Mouse (Mus musculus): ENCODE results near the gene As3mt.

Gene As3mt

GRCm38 (mm10) chr19:46707296-46708151, at the start of gene As3mt:
TSS of gene As3mt (plus strand) at chr19:46707458.
- DNase-seq: no peak

DNA sequence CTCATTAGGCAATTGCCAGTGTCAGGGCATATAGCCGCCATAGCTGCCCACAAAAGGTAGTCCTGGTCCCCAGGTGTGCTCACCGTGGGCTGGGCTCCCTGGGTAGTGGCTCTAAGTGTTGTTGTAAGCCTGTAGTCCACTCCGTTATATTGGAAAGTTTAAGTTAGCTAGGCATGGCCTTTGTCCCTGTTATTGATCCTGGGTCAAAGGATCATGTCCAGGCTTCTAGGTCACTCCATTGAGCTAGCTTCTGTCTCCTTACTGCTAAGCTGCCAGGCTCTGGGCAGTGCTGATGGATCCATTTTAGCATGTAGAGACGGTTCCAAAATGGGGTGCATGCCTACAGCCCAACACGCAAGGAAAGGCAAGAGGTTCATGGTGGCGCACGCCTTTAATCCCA, 48.9 kb upstream of the As3mt start:
- no peak for DNase-seq

GRCm38 (mm10) chr19:46658851-46659250, 48.4 kb upstream of the As3mt start:
- DNase-seq: no peak

DNA sequence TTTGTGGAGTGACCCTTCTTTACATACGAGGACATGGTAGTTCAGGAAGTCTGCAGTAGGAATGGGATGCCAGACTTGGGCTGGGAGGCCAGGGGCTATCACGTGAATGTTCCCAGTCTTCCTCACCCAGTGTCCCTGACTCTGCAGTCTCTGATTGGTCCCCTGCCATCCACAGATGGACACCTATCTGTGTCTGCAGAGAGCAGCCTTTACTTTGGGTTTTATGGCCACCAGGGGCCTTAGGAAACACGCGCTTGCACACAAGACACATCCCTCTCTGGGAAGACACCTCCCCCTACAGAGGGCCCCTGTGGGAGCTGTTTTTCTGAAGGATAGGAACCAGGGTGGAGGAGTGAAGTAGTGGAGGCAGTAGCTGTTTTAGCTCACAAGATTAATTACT, 45.7 kb upstream of the As3mt start:
- no peak for DNase-seq

- no peak for DNase-seq
Measured at GRCm38 (mm10) chr19:46662214-46662613, 45.0 kb upstream of the As3mt start.

- no peak for DNase-seq
Measured at GRCm38 (mm10) chr19:46662784-46663183, 44.5 kb upstream of the As3mt start.

- DNase-seq: no peak
Measured at GRCm38 (mm10) chr19:46665474-46665873, 41.8 kb upstream of the As3mt start.

- no peak for DNase-seq
Measured at GRCm38 (mm10) chr19:46667300-46667699, 40.0 kb upstream of the As3mt start.

- no peak for DNase-seq
Measured at GRCm38 (mm10) chr19:46668263-46668662, 39.0 kb upstream of the As3mt start.

DNA sequence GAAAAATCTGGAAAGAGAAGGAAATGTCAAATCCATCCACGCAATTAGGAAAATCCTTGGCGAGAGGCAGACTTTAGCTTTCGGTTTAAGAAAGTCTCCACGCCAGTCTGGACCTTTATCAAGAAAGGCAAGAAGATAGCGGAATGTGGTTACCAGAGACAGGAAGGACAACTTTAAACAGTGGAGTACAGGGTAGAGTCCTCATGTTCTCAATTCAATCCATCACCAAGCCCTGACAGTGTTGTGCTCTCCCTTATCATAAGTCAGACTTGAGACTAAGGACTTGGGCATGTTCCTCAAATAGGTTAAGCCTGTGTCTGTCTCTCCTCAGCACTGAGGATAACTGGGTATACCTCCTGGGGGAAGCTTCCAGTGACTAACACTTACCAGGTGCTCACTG, 37.5 kb upstream of the As3mt start:
- DNase-seq: no peak

- DNase-seq: peak; percentile 45
Measured at GRCm38 (mm10) chr19:46670691-46671090, 36.6 kb upstream of the As3mt start.

GRCm38 (mm10) chr19:46672766-46673418, 34.4 kb upstream of the As3mt start, which contains the start of gene Cyp17a1:
TSS of gene Cyp17a1 (minus strand) at chr19:46673172.
- no peak for DNase-seq

DNA sequence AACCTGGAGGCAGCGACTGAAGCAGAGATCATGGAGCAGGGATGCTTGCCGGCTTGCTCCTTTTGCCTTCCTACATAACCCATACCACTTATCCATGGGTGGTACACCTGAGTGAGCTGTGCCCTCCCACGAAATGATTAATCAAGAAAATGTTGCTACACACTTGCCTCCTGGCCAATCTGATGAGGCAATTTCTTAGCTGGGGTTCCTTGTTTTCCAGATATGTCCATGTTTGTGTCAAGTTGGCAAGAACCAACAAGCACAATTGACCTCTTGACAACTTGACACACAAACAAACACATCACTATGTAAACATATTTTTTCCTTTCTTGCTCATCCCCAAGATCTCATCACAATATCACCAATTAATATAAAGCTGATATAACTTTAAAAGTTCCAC, 31.6 kb upstream of the As3mt start:
- no peak for DNase-seq

DNA sequence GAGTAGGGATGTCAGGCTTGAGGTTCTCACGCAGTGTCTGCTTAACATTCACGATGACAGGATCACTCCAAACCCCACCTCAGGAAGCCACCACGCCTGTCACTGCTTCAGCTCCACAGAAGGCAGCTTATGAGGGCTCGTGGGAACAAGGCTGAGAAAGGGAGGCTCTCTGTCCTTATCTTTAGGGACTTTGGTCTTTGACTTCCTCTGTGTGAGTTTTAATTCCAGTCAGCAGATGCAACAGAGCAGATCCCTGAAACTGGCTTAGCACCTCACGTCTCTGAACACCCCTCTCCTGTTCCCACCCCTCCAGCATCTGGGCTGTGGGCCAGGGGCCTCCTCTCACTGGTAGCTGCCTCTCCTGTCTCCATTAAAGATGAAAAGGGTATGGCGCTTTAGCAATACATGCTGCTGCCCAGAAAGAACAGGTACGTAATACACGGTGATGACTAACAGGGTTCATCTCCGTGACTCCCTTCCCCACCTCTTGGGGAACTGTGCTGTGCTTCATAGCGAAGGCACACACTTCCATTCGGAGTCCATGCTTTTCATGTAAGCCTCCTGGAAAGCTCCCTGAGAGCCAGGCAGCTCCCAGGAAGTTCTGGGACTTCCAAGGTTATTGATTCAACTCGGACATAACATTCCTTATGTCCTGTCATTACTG, 27.4 kb upstream of the As3mt start:
- no peak for DNase-seq

DNA sequence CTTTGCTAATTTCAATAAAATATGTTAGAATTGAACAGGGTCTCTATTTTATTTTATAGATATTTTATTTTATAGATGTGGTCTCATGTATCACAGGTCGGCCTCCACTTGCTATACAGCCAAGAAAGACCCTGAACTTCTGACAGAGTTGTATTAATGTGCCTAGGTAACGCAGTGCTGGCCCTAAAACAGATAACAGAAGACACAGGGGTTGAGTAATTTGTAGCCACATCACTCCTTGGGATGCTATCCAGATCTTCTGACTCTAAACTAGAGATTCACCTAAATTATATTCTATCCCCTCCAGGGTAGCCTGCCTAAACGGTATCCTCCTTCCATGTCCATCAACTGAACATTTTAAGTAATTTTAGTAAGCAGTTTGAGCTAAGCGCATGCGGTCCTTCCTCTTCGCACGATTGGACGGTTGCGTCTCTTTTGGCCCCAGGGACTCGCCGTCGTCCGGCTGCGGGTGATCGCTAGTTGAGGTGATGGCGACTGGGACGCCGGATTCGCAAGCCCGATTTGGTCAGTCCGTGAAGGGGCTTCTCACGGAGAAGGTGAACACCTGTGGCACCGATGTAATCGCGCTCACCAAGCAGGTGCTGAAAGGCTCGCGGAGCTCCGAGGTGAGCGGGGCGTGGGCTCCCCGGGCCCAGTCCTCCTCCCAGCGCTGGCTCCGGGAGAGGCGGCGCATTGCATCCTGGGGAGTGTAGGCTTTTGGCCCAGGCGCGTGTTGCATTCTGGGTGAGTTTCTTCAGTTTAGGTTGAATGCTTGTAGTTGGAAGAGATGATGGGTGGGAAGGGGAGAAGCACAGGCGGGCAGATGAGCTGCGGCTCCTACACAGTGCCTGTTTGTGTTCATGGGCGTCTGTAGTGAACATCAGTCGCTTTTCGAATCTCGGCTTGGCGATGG, 17.5 kb upstream of the As3mt start, which contains the start of gene Borcs7:
Gene Borcs7 (plus strand): TSS at position 447 of the 913 bp plus-strand sequence.
- DNase-seq: peak; percentile 93

DNA sequence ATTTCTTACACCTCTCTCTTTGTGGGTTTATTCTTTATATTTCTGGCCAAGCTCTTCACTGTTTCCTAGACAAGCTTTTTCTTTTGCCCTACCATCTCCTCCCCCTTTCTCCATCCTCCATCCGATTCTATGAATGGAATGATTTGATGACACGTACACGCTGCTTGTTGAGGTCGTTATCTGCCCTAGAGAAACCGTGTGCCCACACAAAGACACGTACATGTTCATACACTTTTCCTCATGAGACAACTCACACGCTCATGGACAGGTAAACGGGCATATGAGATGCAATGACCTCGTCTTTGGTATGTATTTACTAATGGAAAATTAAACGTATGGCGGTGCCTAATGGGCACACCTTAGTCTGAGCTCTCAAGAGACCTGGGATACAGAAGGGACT, 16.9 kb upstream of the As3mt start:
- DNase-seq: no peak

- DNase-seq: no peak
Measured at GRCm38 (mm10) chr19:46691078-46691477, 16.2 kb upstream of the As3mt start.

DNA sequence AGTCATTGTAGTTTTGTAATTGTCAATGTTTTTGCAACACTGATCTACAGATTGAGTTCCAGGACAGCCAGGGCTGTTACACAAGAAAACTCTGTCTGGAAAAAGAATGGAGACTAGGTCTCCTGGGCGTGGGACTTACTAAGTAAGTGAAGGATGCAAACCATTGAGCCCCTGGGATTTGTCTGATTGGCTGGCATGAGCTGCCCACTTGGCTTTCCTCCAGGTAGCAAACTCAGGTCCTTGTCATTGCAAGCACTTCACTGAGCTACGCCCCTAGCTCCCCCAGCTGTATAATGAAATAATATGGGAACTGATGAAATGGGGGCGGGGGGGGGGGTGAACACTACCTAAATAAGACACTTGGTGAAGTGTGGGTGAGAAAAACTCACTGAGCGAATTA, 14.1 kb upstream of the As3mt start:
- no peak for DNase-seq

GRCm38 (mm10) chr19:46696482-46696881, 10.8 kb upstream of the As3mt start:
- DNase-seq: no peak

- DNase-seq: no peak
Measured at GRCm38 (mm10) chr19:46696943-46697342, 10.3 kb upstream of the As3mt start.

DNA sequence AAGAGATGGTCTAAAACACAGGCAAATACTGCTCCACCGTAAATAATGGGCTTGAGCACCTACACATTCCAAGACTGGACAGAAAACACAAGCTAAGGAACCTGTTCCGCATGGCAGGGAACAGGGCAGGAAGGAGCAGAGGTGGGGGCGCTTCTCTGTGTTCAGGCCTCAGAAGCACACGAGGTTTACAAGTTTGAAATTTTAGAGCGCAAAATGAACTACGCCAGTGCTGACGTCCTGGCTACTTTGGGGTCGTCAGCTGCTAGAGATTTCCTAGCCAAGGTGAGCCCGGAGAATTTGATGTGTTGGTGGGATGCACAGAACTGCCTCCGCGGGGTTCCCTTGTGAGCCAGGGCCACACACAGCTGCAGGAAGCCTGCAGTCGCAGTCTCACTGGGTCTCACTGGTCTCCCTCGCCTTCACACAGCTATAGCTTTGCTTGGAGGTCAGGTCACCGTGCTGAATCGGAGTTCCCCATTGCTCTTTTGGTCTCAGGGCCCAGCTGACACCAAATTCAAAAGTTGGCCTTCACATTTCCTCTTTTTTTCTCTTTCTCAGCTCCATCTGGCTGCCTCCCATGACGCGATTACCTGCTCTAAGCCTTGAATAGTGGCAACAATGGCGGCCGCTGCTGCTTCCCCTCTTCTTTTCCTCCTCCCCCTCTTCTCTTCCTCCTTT, 9.3 kb upstream of the As3mt start:
- no peak for DNase-seq

DNA sequence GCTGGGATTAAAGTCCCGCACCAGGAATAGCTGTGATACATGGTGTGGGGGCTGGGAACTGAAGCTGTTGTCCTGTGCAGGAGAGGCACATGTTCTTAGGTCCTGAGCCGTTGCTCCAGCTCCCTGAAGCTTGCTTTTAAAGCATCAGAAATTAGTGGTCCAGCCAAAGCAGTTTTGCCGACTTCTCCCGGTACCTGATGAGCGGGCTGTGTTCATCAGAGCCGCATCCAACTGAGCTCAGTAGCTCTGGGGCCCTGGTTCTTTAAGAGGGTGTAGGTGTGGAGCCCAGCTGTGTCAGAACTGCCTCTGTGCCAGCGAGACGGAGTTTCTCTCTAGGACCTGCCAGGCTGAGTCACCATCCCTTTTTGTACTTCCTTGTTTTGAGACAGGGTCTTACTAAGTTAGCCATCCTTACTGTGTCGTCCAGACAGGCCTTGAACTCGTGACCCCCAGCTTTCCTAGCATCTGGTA, 8.2 kb upstream of the As3mt start:
- DNase-seq: peak; percentile 32

Data from right cerebral cortex, postnatal 25 days (tissue).